Mouse (Mus musculus) stomach, postnatal 0 days (tissue): ENCODE measurements at regions not wholly inside any gene's neighbourhood (a gene's known extent, or its start where the extent isn't known, plus 50 kb on each side); places are given as distances from the start of the nearest gene placed in this dataset.

Experiments
- CTCF ChIP-seq: IDR thresholded peaks from 2 replicates; pipeline ENCODE4 v1.5.1; 2016; ENCODE audit warnings: antibody characterized with exemption, low read depth, mild to moderate bottlenecking, moderate library complexity
- EP300 ChIP-seq: optimal IDR thresholded peaks from 2 replicates; pipeline ENCODE3; 2016; ENCODE audit warnings: antibody characterized with exemption

DNA sequence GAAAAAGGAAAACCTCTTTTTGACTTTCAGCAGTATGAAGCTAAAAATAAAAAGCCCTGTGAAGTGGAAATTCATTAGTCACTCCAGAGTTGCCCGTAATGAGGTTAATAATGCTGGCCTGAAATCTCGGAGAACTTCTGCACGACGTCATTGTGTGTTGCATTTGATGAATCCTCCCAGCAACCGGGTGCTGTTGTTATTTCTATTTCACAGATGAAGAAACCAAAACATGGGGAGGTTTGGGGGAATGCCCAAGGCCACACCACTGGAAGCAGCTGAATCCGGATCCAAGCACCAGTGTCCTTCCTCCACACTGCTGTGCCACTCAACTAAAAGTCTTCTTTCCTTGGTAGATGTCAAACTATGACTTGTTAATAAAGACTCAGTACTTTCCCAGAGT, 149.7 kb downstream of the Dad1 start:
- TF ChIP-seq CTCF (no peak), EP300 (no peak)
